Mouse (Mus musculus) cerebellum, adult 2 months (tissue): ENCODE data around the gene Ccdc93. TPM values are rescaled to one million over a fixed set of nuclear protein-coding genes. Genes with fewer than 3 reads are reported as not detected.
A peak's percentile ranks its signal among the peaks of the same experiment; 100 is the strongest.

Experiments
- DNase-seq, 2 experiments: peaks; one replicate each; pipeline ENCODE4 v3.0.0; 2021
- H3K27ac ChIP-seq: fragments of 200-500 bp; 2 replicates; pipeline ENCODE4 v1.5.1; 2012; ENCODE audit warnings: low read length, control low read depth, inconsistent platforms; ENCODE audit not compliant: insufficient read depth
- H3K27me3 ChIP-seq: fragments of 200-500 bp; 2 replicates; pipeline ENCODE4 v1.6.1; 2012; ENCODE audit warnings: inconsistent platforms, mild to moderate bottlenecking, low read length, moderate library complexity; ENCODE audit not compliant: control insufficient read depth, insufficient read depth
- H3K4me1 ChIP-seq: fragments of 200-500 bp; 2 replicates; pipeline ENCODE4 v1.6.1; 2011; ENCODE audit warnings: low read length; ENCODE audit not compliant: control insufficient read depth, insufficient read depth
- H3K4me3 ChIP-seq: fragments of 200-500 bp; replicated peaks from 2 replicates; pipeline ENCODE3; 2011; ENCODE audit warnings: mild to moderate bottlenecking, low read depth, low read length, control low read depth; ENCODE audit not compliant: insufficient read depth
- CTCF ChIP-seq: fragments of 200-500 bp; IDR thresholded peaks from 2 replicates; pipeline ENCODE4 v1.5.1; 2011; ENCODE audit warnings: low read depth, mild to moderate bottlenecking, control low read depth, low read length, moderate library complexity, borderline replicate concordance; ENCODE audit not compliant: insufficient read depth
- POLR2A ChIP-seq: fragments of 200-500 bp; IDR thresholded peaks from 2 replicates; pipeline ENCODE4 v1.6.1; 2011; ENCODE audit warnings: low read length, control low read depth, borderline replicate concordance; ENCODE audit not compliant: insufficient read depth
- WGBS: fragments of 180-500 bp; shearing (Covaris S2); methylation state at CpG from one replicate; pipeline ENCODE4 v1.1.7; 2018; 5-methylcytosine and 5-hydroxymethylcytosine counted together
- polyA plus RNA-seq: library from polyadenylated mRNA; depleted of rRNA; stranded (reverse); fragments of >200 nt; gene quantifications from 2 replicates; pipeline ENCODE4 v1.2.3, GENCODE M21; 2012

Ccdc93 gene
- polyA plus RNA-seq, 1 experiment, result 16.5 TPM

DNA sequence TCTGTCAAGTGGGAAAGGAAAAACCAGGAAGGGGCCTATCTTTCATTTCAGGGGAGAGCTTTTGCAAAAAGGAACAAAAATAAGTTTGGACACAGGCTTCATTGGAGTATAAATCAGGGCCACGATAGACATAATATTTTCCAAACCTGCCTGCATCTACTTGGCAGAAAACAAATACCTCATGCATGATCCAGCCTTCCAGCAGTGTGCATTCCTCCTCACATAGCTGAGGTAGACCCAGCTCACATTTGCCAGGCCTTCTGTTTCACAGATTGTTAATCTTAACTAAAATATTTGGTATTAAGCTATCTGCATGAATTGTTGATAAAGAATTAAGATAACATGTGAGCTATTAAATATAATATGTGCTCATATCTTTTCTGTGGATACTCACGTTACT is 37.7 kb upstream of the Ccdc93 start:
- Histone ChIP-seq H3K27me3 (no peaks in the 10 kb centered on the region; the same call in 1 of the 2 replicates), H3K4me3 (no peak overlapping the region), H3K4me1 (no peaks in the 10 kb centered on the region; the same call in 1 of the 2 replicates), H3K27ac (no peak overlapping the region)
- TF ChIP-seq CTCF, result no peak
- no peak for TF ChIP-seq POLR2A
- 54% methylated on average over 2 of the region's 2 CpGs for WGBS
- DNase-seq, result no peak

- Histone ChIP-seq H3K4me1 (no peaks in the 10 kb centered on the region; the same call in 1 of the 2 replicates), H3K27ac (no peak overlapping the region), H3K4me3 (no peak overlapping the region), H3K27me3 (no peaks in the 10 kb centered on the region; the same call in 1 of the 2 replicates)
- DNase-seq, result no peak
- TF ChIP-seq POLR2A (no peak), CTCF (no peak)
- 52% methylated on average over 5 of the region's 5 CpGs for WGBS
These were observed 36.1 kb upstream of the Ccdc93 start for GRCm38 (mm10) chr1:121394764-121395163.

DNA sequence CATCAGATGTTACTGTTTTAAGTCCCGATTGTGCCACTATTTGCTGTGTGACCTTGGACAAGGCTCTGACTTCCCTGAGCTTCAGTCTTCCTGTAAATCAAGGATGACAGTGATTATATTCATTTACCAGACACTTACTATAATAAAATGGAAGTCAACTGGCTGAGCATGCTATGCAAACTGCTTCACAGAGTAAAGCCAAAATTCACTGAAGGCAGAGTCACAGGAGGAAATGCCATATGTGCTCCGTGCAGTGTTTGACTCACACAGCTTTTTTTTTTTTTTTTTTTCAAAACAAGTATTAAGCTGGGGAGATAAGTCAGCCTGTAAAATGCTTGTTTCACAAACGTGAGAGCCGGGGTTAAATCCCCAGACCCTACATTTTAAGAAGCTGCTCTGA is 34.3 kb upstream of the Ccdc93 start:
- no peak for TF ChIP-seq CTCF
- TF ChIP-seq POLR2A, result no peak
- Histone ChIP-seq H3K4me1 (no peaks in the 10 kb centered on the region; the same call in 1 of the 2 replicates), H3K27ac (no peak overlapping the region), H3K4me3 (no peak overlapping the region), H3K27me3 (no peaks in the 10 kb centered on the region; the same call in 1 of the 2 replicates)
- WGBS, result 69% methylated on average over 4 of the region's 4 CpGs
- DNase-seq, result no peak

- TF ChIP-seq POLR2A, result no peak
- TF ChIP-seq CTCF, result no peak
- Histone ChIP-seq H3K4me1 (no peaks in the 10 kb centered on the region; the same call in 1 of the 2 replicates), H3K4me3 (no peak overlapping the region), H3K27me3 (no peaks in the 10 kb centered on the region; the same call in 1 of the 2 replicates), H3K27ac (no peak overlapping the region)
- no peak for DNase-seq
- 77% methylated on average over 4 of the region's 4 CpGs for WGBS
These were observed 32.6 kb upstream of the Ccdc93 start for GRCm38 (mm10) chr1:121398231-121398630.

DNA sequence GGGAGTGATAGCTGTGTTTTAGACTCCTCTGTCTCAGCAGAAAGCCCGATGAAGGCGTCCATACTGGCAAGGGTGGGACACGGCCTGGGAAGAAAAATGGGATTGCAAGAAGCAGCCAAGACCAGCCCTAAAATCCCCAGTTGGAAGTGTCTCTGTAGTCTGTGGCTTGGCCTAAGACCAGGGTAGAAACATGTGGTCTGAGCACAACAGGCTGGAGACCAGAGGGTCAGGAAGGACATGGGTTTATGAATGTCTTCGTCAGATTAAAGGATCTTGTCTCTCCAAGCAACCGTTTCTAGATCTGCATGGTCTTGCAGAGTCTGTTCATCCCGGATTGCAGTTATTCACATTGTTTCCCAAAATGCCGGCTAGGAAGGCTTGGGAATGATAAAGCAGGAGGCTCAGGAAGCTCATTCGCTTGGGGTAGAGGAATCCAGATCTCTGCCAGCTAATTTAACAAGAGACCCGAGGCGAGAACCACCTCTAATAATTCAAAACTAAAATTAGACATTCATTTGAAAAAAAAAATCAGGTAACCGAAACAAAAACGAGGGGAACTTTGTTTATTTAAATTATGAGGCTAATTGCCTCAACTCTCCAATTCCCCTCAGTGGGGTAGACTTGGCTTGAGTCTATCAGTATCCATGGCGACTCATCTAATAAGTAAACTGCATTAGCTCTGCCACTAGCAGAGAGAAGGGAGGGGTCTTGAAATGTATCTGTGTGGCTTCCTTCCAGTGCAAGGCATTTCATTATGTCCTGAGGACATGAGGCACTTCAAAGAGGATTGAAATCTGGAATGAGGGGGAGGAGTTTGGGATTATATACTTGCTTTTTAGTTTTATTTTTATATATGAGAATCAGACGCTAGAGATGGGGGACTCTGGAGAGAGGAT is 31.6 kb upstream of the Ccdc93 start:
- H3K27ac ChIP-seq, result no peak overlapping the region
- no peak for TF ChIP-seq CTCF
- no peak for TF ChIP-seq POLR2A
- no peak overlapping the region for H3K4me3 ChIP-seq
- 32% methylated on average over 14 of the region's 14 CpGs for WGBS
- no peak for DNase-seq
- no peaks in the 10 kb centered on the region; the same call in 1 of the 2 replicates for H3K4me1 ChIP-seq
- H3K27me3 ChIP-seq, result no peaks in the 10 kb centered on the region; the same call in 1 of the 2 replicates

DNA sequence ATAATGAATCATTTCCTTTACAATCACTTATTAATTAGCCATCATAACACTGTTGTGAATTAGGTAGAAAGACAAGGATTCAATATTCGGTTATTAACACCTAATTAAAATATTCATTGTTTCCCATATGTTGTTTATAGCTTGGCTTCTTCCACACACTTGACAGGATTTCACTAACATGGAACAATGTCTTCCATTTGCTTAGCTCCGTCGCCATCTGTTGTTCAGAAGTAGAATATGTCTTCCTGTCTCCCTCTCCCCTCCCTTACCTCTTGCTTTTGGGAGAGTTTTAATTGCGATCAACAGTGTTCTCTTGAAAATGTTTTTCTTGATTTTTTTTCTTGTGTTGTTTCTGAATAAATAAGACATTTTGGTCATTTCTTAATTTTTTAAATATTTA is 30.6 kb upstream of the Ccdc93 start:
- no peak overlapping the region for H3K27ac ChIP-seq
- 11% methylated on average over 4 of the region's 4 CpGs for WGBS
- DNase-seq, result peak in 1 of 2 experiments; percentile 9
- H3K27me3 ChIP-seq, result no peaks in the 10 kb centered on the region; the same call in 1 of the 2 replicates
- H3K4me1 ChIP-seq, result no peaks in the 10 kb centered on the region
- TF ChIP-seq POLR2A (no peak), CTCF (no peak; the same call in 1 of the 2 replicates)
- H3K4me3 ChIP-seq, result no peak overlapping the region

GRCm38 (mm10) chr1:121419084-121419483 is 11.8 kb upstream of the Ccdc93 start:
- H3K4me3 ChIP-seq, result no peak overlapping the region
- no peak for DNase-seq

More at GRCm38 (mm10) chr1:121419084-121419483, 11.8 kb upstream of the Ccdc93 start:
- TF ChIP-seq POLR2A (no peak), CTCF (peak; percentile 50; the same call in 1 of the 2 replicates)
- 17% methylated on average over 4 of the region's 4 CpGs for WGBS
- Histone ChIP-seq H3K4me1 (no peaks in the 10 kb centered on the region), H3K27me3 (no peaks in the 10 kb centered on the region; the same call in 1 of the 2 replicates), H3K27ac (no peak overlapping the region)
